Mouse (Mus musculus) thymus, adult 2 months (tissue): ENCODE results near the gene Phf20. TPM values are rescaled to one million over a fixed set of nuclear protein-coding genes. Genes with fewer than 3 reads are reported as not detected.

Experiments
- DNase-seq: peaks from one replicate; pipeline ENCODE4 v3.0.0; 2021
- H3K27ac ChIP-seq: fragments of 200-500 bp; 2 replicates; pipeline ENCODE4 v1.5.1; 2012; ENCODE audit warnings: low read length, control low read depth; ENCODE audit not compliant: control insufficient read depth, insufficient read depth
- H3K27me3 ChIP-seq: fragments of 200-500 bp; 2 replicates; pipeline ENCODE4 v1.6.1; 2012; ENCODE audit warnings: mild to moderate bottlenecking, low read length, moderate library complexity, mixed read lengths; ENCODE audit not compliant: control insufficient read depth, insufficient read depth
- H3K36me3 ChIP-seq: fragments of 200-500 bp; 2 replicates; pipeline ENCODE4 v1.6.1; 2012; ENCODE audit warnings: mild to moderate bottlenecking, low read length, moderate library complexity; ENCODE audit not compliant: control insufficient read depth, insufficient read depth
- H3K4me1 ChIP-seq: fragments of 200-500 bp; replicated peaks from 2 replicates; pipeline ENCODE4 v1.6.1; 2012; ENCODE audit warnings: low read length; ENCODE audit not compliant: control insufficient read depth, insufficient read depth
- H3K4me3 ChIP-seq: fragments of 200-500 bp; 2 replicates; pipeline ENCODE4 v1.5.1; 2012; ENCODE audit warnings: mild to moderate bottlenecking, low read length, control low read depth, moderate library complexity; ENCODE audit not compliant: control insufficient read depth, insufficient read depth
- CTCF ChIP-seq: fragments of 200-500 bp; IDR thresholded peaks from 2 replicates; pipeline ENCODE4 v1.5.1; 2012; ENCODE audit warnings: mild to moderate bottlenecking, control low read depth, low read length, moderate library complexity, borderline replicate concordance; ENCODE audit not compliant: control insufficient read depth, poor library complexity, insufficient read depth; ENCODE audit errors: extremely low read depth
- POLR2A ChIP-seq: fragments of 200-500 bp; IDR thresholded peaks from 2 replicates; pipeline ENCODE4 v1.6.1; 2012; ENCODE audit warnings: mild to moderate bottlenecking, low read length, control low read depth, moderate library complexity; ENCODE audit not compliant: control insufficient read depth, poor library complexity, insufficient read depth; ENCODE audit errors: extremely low read depth
- WGBS: fragments of 180-500 bp; shearing (Covaris S2); methylation state at CpG from one replicate; pipeline ENCODE4 v1.1.7; 2018; 5-methylcytosine and 5-hydroxymethylcytosine counted together
- polyA plus RNA-seq: library from polyadenylated mRNA; depleted of rRNA; stranded (reverse); fragments of >200 nt; gene quantifications from 2 replicates; pipeline ENCODE4 v1.2.3, GENCODE M21; 2012

Phf20 gene
- polyA plus RNA-seq, 1 experiment = 23.1 TPM

DNA sequence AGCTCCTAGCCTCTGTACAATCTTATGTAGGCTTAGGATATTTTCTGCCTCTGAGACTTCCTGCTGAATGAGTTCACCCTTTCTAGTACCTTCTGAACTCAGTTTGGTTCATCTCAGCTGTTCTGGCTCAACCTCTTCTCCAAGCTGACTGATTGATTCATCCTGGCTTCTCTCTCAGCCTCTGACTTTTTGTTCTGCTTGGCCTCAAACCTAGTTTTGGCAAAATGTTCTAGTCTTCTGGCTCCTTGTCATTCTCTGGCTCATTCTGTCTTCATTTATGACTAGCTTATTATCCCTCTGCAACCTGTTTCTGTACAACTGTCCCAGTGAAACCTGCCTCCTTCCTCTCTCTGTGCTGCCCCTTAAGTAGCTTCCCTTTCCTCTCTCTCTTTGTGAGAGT is 122.2 kb downstream of the Phf20 start:
- no peaks in the 10 kb centered on the region for H3K36me3 ChIP-seq
- H3K4me3 ChIP-seq = no peak overlapping the region
- TF ChIP-seq POLR2A (no peak), CTCF (no peak)
- no peaks in the 10 kb centered on the region for H3K4me1 ChIP-seq
- no peak for DNase-seq
- H3K27ac ChIP-seq = no peak overlapping the region
- H3K27me3 ChIP-seq = no peaks in the 10 kb centered on the region

DNA sequence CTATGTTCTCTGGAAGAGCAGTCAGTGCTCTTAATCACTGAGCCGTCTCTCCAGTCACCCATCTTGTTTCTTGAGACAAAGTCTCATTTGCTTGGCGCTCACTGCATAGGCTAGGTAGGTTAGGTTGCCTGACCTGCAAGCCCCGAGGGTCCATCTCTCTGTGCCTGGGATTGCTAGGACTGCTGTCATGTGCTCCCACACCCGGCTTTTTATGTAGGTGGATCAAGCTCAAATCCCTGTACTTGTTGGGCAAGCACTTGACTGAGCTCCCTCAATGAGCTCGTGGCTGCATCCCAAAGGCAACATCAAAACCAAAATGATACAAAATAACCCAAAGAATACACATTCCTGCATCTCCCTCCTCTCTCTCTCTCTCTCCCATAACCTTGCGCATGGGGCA is 125.3 kb downstream of the Phf20 start:
- Histone ChIP-seq H3K27me3 (no peaks in the 10 kb centered on the region), H3K27ac (no peak overlapping the region), H3K4me3 (no peak overlapping the region), H3K4me1 (no peaks in the 10 kb centered on the region), H3K36me3 (no peaks in the 10 kb centered on the region)
- WGBS = 92% methylated on average over 6 of the region's 6 CpGs
- DNase-seq = no peak
- TF ChIP-seq POLR2A (no peak), CTCF (no peak)

DNA sequence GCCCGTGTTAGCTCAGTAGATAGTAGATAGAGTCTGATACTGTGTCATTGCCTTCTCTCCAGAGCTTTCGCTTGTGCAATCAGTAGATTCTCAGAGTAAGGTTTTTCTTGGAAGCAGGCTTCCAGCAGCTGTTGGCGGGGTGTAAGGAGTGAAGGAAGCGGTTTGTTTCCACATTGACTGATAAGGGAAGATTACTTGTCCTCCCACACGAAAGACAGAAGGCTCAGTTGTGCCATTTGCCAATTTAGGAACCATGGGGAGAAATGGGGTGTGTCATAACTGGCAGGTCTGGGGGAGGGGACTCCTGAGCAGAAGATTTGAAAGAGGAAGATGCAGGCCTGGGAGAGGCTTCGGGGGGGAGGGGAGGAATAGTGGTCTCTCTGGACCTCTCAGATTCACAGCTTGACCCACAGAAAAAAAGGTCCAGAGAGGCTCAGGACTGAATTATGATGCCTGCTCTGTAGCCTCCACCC is 127.9 kb downstream of the Phf20 start:
- TF ChIP-seq CTCF (no peak), POLR2A (no peak)
- Histone ChIP-seq H3K36me3 (no peaks in the 10 kb centered on the region), H3K27me3 (no peaks in the 10 kb centered on the region), H3K4me3 (no peak overlapping the region), H3K27ac (no peak overlapping the region), H3K4me1 (no peaks in the 10 kb centered on the region)
- WGBS = 22% methylated on average over 6 of the region's 6 CpGs
- DNase-seq = no peak

- DNase-seq = no peak
- Histone ChIP-seq H3K36me3 (no peaks in the 10 kb centered on the region), H3K4me3 (no peak overlapping the region), H3K27ac (no peak overlapping the region), H3K4me1 (no peaks in the 10 kb centered on the region), H3K27me3 (no peaks in the 10 kb centered on the region)
- TF ChIP-seq POLR2A (no peak), CTCF (no peak)
- 35% methylated on average over 5 of the region's 5 CpGs for WGBS
These were observed 128.4 kb downstream of the Phf20 start for GRCm38 (mm10) chr2:156324681-156325080.

DNA sequence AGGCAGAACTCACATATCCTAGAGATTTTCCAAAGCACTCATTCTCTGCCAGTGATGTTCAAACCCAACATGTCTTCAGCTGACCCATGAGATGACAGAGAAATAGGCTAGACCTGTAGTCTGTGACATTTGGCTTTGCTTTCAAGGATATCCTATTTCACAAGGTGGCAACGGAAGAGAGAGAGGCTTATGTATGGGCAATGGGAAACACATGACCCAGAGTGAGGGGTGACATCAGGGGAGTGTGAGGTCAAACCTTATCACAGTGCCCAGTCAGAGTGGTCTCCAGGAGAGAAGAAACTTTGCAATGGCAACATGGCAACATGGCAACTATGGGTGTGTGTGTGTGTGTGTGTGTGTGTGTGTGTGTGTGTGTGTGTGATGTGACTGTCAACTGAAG is 134.4 kb downstream of the Phf20 start:
- no peak for DNase-seq
- TF ChIP-seq CTCF (no peak), POLR2A (no peak)
- Histone ChIP-seq H3K27ac (no peak overlapping the region), H3K27me3 (no peaks in the 10 kb centered on the region), H3K4me1 (no peaks in the 10 kb centered on the region), H3K4me3 (no peak overlapping the region), H3K36me3 (no peaks in the 10 kb centered on the region)
- WGBS = 90% methylated on average over 1 of the region's 1 CpGs

GRCm38 (mm10) chr2:156331446-156331965 is 135.2 kb downstream of the Phf20 start:
- DNase-seq = no peak
- 90% methylated on average over 7 of the region's 7 CpGs for WGBS
- Histone ChIP-seq H3K36me3 (no peaks in the 10 kb centered on the region), H3K4me3 (no peak overlapping the region), H3K27me3 (no peaks in the 10 kb centered on the region), H3K27ac (no peak overlapping the region), H3K4me1 (no peaks in the 10 kb centered on the region)
- TF ChIP-seq CTCF (no peak), POLR2A (no peak)

DNA sequence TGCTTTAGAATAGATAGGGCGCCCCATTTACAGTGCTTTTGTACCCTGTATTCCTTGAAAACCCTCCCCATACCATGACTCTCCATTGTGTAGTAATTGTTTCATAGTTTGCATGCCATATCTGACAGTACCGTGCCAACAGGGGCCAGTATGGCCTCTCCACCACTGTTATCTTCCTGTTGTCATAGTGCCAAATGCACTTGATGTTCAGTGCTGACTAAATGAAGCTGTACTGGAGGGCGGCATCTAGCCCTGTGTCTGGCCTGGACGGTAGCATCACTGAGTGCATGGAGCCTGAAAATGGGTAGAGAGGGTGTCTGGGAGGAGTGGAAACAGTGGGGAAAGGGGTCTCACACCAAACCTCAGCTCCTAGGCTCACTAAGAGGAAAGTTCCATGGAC is 143.8 kb downstream of the Phf20 start:
- no peaks in the 10 kb centered on the region for H3K36me3 ChIP-seq
- DNase-seq = no peak
- no peak overlapping the region for H3K4me3 ChIP-seq
- no peak for TF ChIP-seq POLR2A
- no peak for TF ChIP-seq CTCF
- no peak overlapping the region for H3K27ac ChIP-seq
- no peaks in the 10 kb centered on the region for H3K27me3 ChIP-seq
- H3K4me1 ChIP-seq = no peaks in the 10 kb centered on the region
- WGBS = 92% methylated on average over 4 of the region's 4 CpGs
